Mouse (Mus musculus): ENCODE measurements around the gene Rbpj. TPM values are rescaled to one million over a fixed set of nuclear protein-coding genes. Genes with fewer than 3 reads are reported as not detected.
"Not testable (repeated sequence)": the region's sequence is repeated elsewhere in the genome, so short reads cannot be mapped to it uniquely, and the experiment has no call there.

Rbpj gene
- total RNA-seq, 2 experiments from 2014 or later: 54.6 to 62.2 TPM

- no peak for DNase-seq (ENCODE audit: low spot score in 2 of 2)
Observed at GRCm38 (mm10) chr5:53546979-53547472, 81.1 kb downstream of the Rbpj start.

GRCm38 (mm10) chr5:53550329-53550728, 84.4 kb downstream of the Rbpj start:
- DNase-seq (ENCODE audit: low spot score in 2 of 2): not testable (repeated sequence)

GRCm38 (mm10) chr5:53551394-53551793, 85.4 kb downstream of the Rbpj start:
- no peak for DNase-seq (ENCODE audit: low spot score in 2 of 2)

GRCm38 (mm10) chr5:53551910-53552309, 86.0 kb downstream of the Rbpj start:
- no peak for DNase-seq (ENCODE audit: low spot score in 2 of 2)

- DNase-seq (ENCODE audit: low spot score in 2 of 2): no peak
Observed at GRCm38 (mm10) chr5:53553281-53553680, 87.3 kb downstream of the Rbpj start.

GRCm38 (mm10) chr5:53554180-53554579, 88.2 kb downstream of the Rbpj start:
- no peak for DNase-seq (ENCODE audit: low spot score in 2 of 2)

GRCm38 (mm10) chr5:53554926-53555325, 89.0 kb downstream of the Rbpj start:
- no peak for DNase-seq (ENCODE audit: low spot score in 2 of 2)

- DNase-seq (ENCODE audit: low spot score in 2 of 2): no peak
Observed at GRCm38 (mm10) chr5:53555474-53555873, 89.5 kb downstream of the Rbpj start.

- DNase-seq (ENCODE audit: low spot score in 2 of 2): no peak
Observed at GRCm38 (mm10) chr5:53555929-53556328, 90.0 kb downstream of the Rbpj start.

GRCm38 (mm10) chr5:53557544-53558260, 91.8 kb downstream of the Rbpj start:
- no peak for DNase-seq (ENCODE audit: low spot score in 2 of 2)

GRCm38 (mm10) chr5:53561160-53561559, 95.2 kb downstream of the Rbpj start:
- DNase-seq (ENCODE audit: low spot score in 2 of 2): no peak

GRCm38 (mm10) chr5:53564309-53564708, 98.4 kb downstream of the Rbpj start:
- DNase-seq (ENCODE audit: low spot score in 2 of 2): no peak

- DNase-seq (ENCODE audit: low spot score in 2 of 2): no peak
Observed at GRCm38 (mm10) chr5:53565213-53565794, 99.4 kb downstream of the Rbpj start.

GRCm38 (mm10) chr5:53566485-53567083, 100.6 kb downstream of the Rbpj start:
- DNase-seq (ENCODE audit: low spot score in 2 of 2): no peak

- DNase-seq (ENCODE audit: low spot score in 2 of 2): no peak
Observed at GRCm38 (mm10) chr5:53572496-53572895, 106.5 kb downstream of the Rbpj start.

GRCm38 (mm10) chr5:53574883-53575442, 109.0 kb downstream of the Rbpj start:
- DNase-seq (ENCODE audit: low spot score in 2 of 2): no peak

- no peak for DNase-seq (ENCODE audit: low spot score in 2 of 2)
Observed at GRCm38 (mm10) chr5:53577272-53577889, 111.4 kb downstream of the Rbpj start.

- no peak for DNase-seq (ENCODE audit: low spot score in 2 of 2)
Observed at GRCm38 (mm10) chr5:53584069-53584767, 118.3 kb downstream of the Rbpj start.

GRCm38 (mm10) chr5:53588421-53589171, 122.6 kb downstream of the Rbpj start:
- DNase-seq (ENCODE audit: low spot score in 2 of 2): no peak
